Mouse (Mus musculus) ES-Bruce4 (cell line): Measurements from ENCODE around the gene D5Ertd579e.

Experiments
- CTCF ChIP-seq: IDR thresholded peaks from one replicate; pipeline ENCODE4 v1.8.1; 2011; ENCODE audit warnings: low read depth, low read length
- EP300 ChIP-seq: IDR thresholded peaks from 2 replicates; pipeline ENCODE4 v1.6.1; 2011; ENCODE audit warnings: low read depth, low read length; ENCODE audit not compliant: insufficient read depth

DNA sequence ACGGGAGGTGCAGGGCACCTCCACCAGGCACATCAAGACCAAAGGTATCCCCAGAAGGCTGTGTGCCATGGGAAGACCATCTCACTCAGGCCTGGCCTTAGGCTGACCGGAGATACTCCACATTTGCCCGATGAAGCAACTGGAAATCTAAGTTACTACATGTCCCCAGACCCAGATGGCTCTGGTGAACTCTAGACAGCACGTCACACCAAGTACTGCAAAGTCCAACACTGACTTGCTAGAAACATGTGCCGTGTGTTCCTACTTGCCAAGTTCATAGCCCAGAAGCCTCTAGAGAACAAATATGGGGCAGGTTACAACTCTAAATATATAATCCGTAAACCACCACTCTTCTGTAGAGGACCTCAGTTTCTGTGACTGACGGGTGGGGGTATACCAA lies 125.7 kb downstream of the D5Ertd579e start:
- no peak for TF ChIP-seq CTCF
- no peak for TF ChIP-seq EP300
